Mouse (Mus musculus): ENCODE results near the gene Syt9.
A peak's percentile ranks its signal among the peaks of the same experiment; 100 is the strongest.

GRCm38 (mm10) chr7:107594325-107594856, 223.9 kb downstream of the Syt9 start:
- 0 out of 2 replicates have a peak, but pooled peaks have one; percentile 3 for TF ChIP-seq CTCF (IDR thresholded peaks at IDR 0.05; ENCODE audit: insufficient read depth, low read length)
- TF ChIP-seq POLR2A (IDR thresholded peaks at IDR 0.05; ENCODE audit: borderline replicate concordance, extremely low read depth, low read depth, low read length) = no peak

Data from lung, adult 2 months (tissue).